Mouse (Mus musculus): ENCODE data around the gene Cish. TPM values are rescaled to one million over a fixed set of nuclear protein-coding genes. Genes with fewer than 3 reads are reported as not detected.

The Cish gene
- polyA plus RNA-seq, 1 experiment from 2014 or later = 8.4 TPM

GRCm38 (mm10) chr9:107309600-107309999, 13.8 kb downstream of the Cish start:
- Histone ChIP-seq H3K9ac (no peak overlapping the region), H3K4me2 (no peak overlapping the region), H3K9me3 (no peaks in the 10 kb centered on the region), H3K27ac (no peak overlapping the region), H3K36me3 (no peaks in the 10 kb centered on the region), H3K27me3 (no peaks in the 10 kb centered on the region), H3K4me3 (no peak overlapping the region), H3K4me1 (replicated peaks) (0 out of 2 replicates have a peak, but pooled peaks cover 2% of the 10 kb centered on the region)
- no peak for ATAC-seq (ENCODE audit: low FRiP score)
- WGBS = 77% methylated on average over 5 of the region's 5 CpGs

DNA sequence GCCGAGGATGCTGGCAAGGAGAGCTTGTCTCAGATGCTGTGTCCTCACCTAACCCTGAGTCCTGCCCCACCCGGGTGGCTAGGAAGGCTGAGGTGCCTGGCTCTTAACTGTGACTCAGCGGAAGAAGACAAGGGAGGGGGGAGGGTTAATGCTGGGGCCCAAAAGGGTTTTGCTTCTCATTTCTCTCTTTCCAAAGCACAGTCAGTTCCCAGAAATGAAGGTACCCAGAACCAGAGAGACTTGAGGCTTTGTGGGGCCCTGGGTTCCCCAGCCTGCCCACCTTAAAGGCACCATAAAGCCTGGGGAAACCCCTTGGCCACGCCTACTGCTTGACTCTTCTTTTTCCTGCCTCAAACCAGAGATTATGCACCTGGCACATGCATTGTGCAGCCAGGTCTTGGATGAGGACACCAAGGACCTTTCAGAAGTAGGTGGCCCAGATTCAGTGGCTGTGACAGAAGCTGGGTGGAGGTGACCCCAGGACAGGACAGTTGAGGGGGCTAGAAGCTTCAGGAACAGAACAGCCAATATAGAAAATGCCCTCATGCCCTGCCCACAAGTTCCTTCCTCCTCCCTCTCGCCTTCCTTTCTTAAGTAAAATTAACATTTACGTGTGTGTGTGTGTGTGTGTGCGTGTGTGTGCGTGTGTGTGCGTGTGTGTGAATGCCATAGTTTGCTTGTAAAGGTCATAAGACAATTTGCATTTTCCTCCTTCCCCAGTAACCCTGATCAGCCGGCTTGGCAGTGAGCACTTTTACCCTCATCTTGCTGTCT, 17.2 kb downstream of the Cish start:
- H3K9me3 ChIP-seq = no peaks in the 10 kb centered on the region
- no peaks in the 10 kb centered on the region for H3K36me3 ChIP-seq
- no peaks in the 10 kb centered on the region for H3K4me1 ChIP-seq (replicated peaks)
- no peak overlapping the region for H3K27ac ChIP-seq
- no peak overlapping the region for H3K4me3 ChIP-seq
- no peak overlapping the region for H3K4me2 ChIP-seq
- H3K27me3 ChIP-seq = no peaks in the 10 kb centered on the region
- H3K9ac ChIP-seq = no peak overlapping the region
- WGBS = 69% methylated on average over 10 of the region's 10 CpGs
- no peak for ATAC-seq (ENCODE audit: low FRiP score)

DNA sequence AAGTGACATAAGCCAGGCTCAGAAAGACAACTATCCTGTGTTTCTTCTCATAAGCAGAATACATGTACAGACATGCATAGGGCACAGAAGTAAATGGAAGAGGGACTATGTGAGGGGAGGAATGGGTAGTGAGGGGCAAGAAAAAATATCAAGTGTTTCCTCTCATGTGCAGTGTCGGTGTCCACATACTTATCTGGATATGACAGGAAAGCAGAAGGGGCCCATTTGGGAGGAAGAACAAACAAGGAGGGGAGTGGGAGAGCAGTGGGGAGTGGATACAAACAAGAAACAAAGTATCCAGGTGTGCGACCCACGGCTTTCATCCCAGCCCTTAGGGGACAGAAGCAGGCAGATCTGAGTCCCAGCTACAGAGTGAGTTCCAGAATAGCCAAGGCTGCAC, 18.1 kb downstream of the Cish start:
- Histone ChIP-seq H3K27ac (no peak overlapping the region), H3K9ac (no peak overlapping the region), H3K36me3 (no peaks in the 10 kb centered on the region), H3K27me3 (no peaks in the 10 kb centered on the region), H3K9me3 (no peaks in the 10 kb centered on the region), H3K4me2 (no peak overlapping the region), H3K4me3 (no peak overlapping the region), H3K4me1 (replicated peaks) (no peaks in the 10 kb centered on the region)
- WGBS = 88% methylated on average over 3 of the region's 3 CpGs
- no peak for ATAC-seq (ENCODE audit: low FRiP score)

DNA sequence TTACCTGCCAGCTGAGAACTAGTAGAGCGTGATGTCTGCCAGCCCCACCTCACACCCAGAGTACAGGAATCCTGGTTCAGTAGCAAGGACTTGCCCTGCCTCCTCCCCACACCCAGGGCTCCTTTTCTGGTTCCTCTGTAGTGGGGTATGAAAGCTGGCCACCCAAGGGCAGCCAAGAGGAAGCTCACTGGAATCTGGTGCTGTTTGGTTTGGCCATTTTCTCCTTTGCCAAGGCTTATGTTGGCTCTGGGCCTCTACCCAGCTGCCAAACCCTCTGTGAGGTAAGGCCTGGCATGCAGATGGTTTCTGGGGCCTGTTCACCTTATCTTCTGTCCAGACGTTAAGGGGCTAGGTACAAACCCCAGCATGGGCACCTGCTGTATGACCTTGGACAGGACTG, 20.0 kb downstream of the Cish start:
- no peak for ATAC-seq (ENCODE audit: low FRiP score)
- H3K4me3 ChIP-seq = no peak overlapping the region
- H3K27ac ChIP-seq = no peak overlapping the region
- WGBS = 72% methylated on average over 2 of the region's 2 CpGs
- no peaks in the 10 kb centered on the region for H3K36me3 ChIP-seq
- no peaks in the 10 kb centered on the region for H3K27me3 ChIP-seq
- H3K9me3 ChIP-seq = no peaks in the 10 kb centered on the region
- H3K4me2 ChIP-seq = no peak overlapping the region
- no peak overlapping the region for H3K9ac ChIP-seq
- H3K4me1 ChIP-seq (replicated peaks) = no peaks in the 10 kb centered on the region

DNA sequence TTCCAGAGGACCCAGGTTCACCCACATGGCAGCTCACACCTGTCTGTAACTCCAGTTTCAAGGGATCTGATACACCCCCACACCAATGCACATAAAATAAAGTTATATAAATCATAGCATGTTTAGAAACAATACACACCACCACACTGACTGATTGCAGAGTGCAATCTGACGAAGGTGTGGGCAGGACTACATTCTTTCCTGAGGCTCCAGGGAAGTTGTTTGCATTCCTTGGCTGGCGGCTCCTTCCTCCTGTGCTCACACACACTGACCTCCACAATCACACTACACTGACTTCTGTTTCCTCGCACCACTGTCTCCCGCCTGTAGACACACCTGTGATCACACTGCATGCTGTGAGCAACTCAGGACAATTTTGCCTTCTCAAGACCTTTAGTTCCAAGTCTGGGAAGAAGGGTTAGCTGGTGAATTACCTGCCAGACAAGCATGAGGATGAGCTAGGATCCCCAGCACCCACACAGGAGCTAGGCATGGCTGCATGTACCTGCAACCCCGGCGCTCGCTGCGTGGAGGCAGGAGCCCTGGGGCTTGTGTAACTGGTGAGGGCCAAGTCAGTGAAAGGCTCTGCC, 26.7 kb downstream of the Cish start:
- ATAC-seq (ENCODE audit: low FRiP score) = no peak
- 88% methylated on average over 8 of the region's 8 CpGs for WGBS
- Histone ChIP-seq H3K36me3 (peaks cover 6% of the 10 kb centered on the region), H3K27ac (no peak overlapping the region), H3K9ac (no peak overlapping the region), H3K4me1 (replicated peaks) (no peaks in the 10 kb centered on the region), H3K27me3 (no peaks in the 10 kb centered on the region), H3K9me3 (no peaks in the 10 kb centered on the region), H3K4me2 (no peak overlapping the region), H3K4me3 (no peak overlapping the region)

- Histone ChIP-seq H3K4me2 (no peak overlapping the region), H3K27me3 (no peaks in the 10 kb centered on the region), H3K9me3 (no peaks in the 10 kb centered on the region), H3K9ac (0 out of 2 replicates have a peak overlapping the region, but pooled peaks have one; percentile 8), H3K4me1 (replicated peaks) (no peaks in the 10 kb centered on the region), H3K4me3 (no peak overlapping the region), H3K36me3 (peaks cover 16% of the 10 kb centered on the region), H3K27ac (no peak overlapping the region)
- ATAC-seq (ENCODE audit: low FRiP score) = no peak
- 72% methylated on average over 6 of the region's 6 CpGs for WGBS
Observed at GRCm38 (mm10) chr9:107323558-107323957, 27.7 kb downstream of the Cish start.

- no peak for ATAC-seq (ENCODE audit: low FRiP score)
- no peak overlapping the region for H3K27ac ChIP-seq
- no peaks in the 10 kb centered on the region for H3K9me3 ChIP-seq
- no peaks in the 10 kb centered on the region for H3K4me1 ChIP-seq (replicated peaks)
- H3K4me3 ChIP-seq = no peak overlapping the region
- H3K36me3 ChIP-seq = peaks cover 20% of the 10 kb centered on the region
- WGBS = 65% methylated on average over 4 of the region's 4 CpGs
- H3K9ac ChIP-seq = no peak overlapping the region
- H3K27me3 ChIP-seq = no peaks in the 10 kb centered on the region
- H3K4me2 ChIP-seq = no peak overlapping the region
Observed at GRCm38 (mm10) chr9:107324799-107325561, 29.2 kb downstream of the Cish start.

- Histone ChIP-seq H3K9ac (no peak overlapping the region), H3K27me3 (no peaks in the 10 kb centered on the region), H3K36me3 (peaks cover 25% of the 10 kb centered on the region), H3K4me3 (no peak overlapping the region), H3K4me1 (replicated peaks) (no peaks in the 10 kb centered on the region), H3K4me2 (no peak overlapping the region), H3K27ac (no peak overlapping the region), H3K9me3 (no peaks in the 10 kb centered on the region)
- WGBS = 91% methylated on average over 7 of the region's 7 CpGs
- no peak for ATAC-seq (ENCODE audit: low FRiP score)
Observed at GRCm38 (mm10) chr9:107325904-107326303, 30.1 kb downstream of the Cish start.

- Histone ChIP-seq H3K36me3 (peaks cover 42% of the 10 kb centered on the region), H3K9me3 (no peaks in the 10 kb centered on the region), H3K27ac (no peak overlapping the region), H3K27me3 (no peaks in the 10 kb centered on the region), H3K4me3 (no peak overlapping the region), H3K4me1 (replicated peaks) (no peaks in the 10 kb centered on the region), H3K9ac (no peak overlapping the region), H3K4me2 (no peak overlapping the region)
- no peak for ATAC-seq (ENCODE audit: low FRiP score)
- WGBS = 90% methylated on average over 16 of the region's 16 CpGs
Observed at GRCm38 (mm10) chr9:107327879-107328620, 32.2 kb downstream of the Cish start.

DNA sequence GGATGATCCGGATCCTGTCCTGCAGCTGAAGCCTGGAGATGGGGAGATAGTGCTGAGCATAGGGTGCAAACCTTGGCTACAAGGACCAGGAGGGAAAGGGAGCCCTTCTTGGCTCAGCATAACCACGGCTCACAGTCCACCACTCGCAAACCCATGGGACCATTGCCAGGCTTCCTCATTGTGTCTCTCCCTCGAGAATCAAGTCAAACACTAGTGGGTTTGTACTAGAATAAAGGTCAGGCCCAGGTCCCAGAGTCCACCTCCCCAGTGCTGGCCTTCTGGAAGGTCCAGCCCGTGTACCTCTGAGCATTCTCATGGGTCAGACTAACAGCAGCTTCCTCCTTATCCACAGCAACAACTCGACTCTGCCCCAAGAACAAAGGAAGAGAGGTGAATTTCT, 35.0 kb downstream of the Cish start:
- Histone ChIP-seq H3K27ac (no peak overlapping the region), H3K4me1 (replicated peaks) (0 out of 2 replicates have a peak, but pooled peaks cover 3% of the 10 kb centered on the region), H3K4me2 (no peak overlapping the region), H3K9me3 (no peaks in the 10 kb centered on the region), H3K9ac (no peak overlapping the region), H3K4me3 (no peak overlapping the region), H3K27me3 (no peaks in the 10 kb centered on the region), H3K36me3 (peaks cover 50% of the 10 kb centered on the region)
- no peak for ATAC-seq (ENCODE audit: low FRiP score)
- WGBS = 85% methylated on average over 6 of the region's 6 CpGs

- no peak for ATAC-seq (ENCODE audit: low FRiP score)
- WGBS = 51% methylated on average over 2 of the region's 2 CpGs
- Histone ChIP-seq H3K4me3 (no peak overlapping the region), H3K4me2 (no peak overlapping the region), H3K9ac (no peak overlapping the region), H3K4me1 (replicated peaks) (peaks cover 19% of the 10 kb centered on the region), H3K9me3 (no peaks in the 10 kb centered on the region), H3K27ac (no peak overlapping the region), H3K27me3 (no peaks in the 10 kb centered on the region), H3K36me3 (peaks cover 33% of the 10 kb centered on the region)
Observed at GRCm38 (mm10) chr9:107333686-107334085, 37.9 kb downstream of the Cish start.

DNA sequence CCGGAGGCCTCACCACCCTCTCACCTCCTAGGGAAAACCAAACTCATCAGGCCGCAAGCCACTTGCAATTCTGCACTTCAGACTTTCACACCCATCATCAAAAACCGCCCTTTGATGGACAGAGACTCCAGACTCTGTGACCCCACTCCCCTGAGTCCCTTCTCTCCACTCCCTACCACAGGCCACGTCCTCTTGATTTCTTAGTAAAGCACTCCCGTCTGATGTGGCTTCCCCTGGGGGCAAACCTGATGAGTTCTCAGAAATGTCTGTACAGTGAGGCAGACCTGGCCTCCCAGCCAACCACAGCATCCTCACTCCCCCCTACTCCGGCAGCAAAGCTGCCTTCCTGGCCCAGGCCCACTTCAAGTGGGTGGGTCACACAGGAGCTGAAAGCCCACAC, 38.5 kb downstream of the Cish start:
- no peaks in the 10 kb centered on the region for H3K27me3 ChIP-seq
- no peak overlapping the region for H3K4me3 ChIP-seq
- WGBS = 92% methylated on average over 6 of the region's 6 CpGs
- H3K9me3 ChIP-seq = no peaks in the 10 kb centered on the region
- no peak overlapping the region for H3K4me2 ChIP-seq
- H3K27ac ChIP-seq = no peak overlapping the region
- H3K4me1 ChIP-seq (replicated peaks) = peaks cover 26% of the 10 kb centered on the region
- no peak overlapping the region for H3K9ac ChIP-seq
- ATAC-seq (ENCODE audit: low FRiP score) = no peak
- peaks cover 31% of the 10 kb centered on the region for H3K36me3 ChIP-seq

All from hindbrain, embryonic 13.5 days (tissue).